ENCODE assay signal across 10 mouse cellular contexts in genomic region chr15:78848467-78848866, GRCm38 (mm10). TPM values are rescaled to one million over a fixed set of nuclear protein-coding genes. Genes with fewer than 3 reads are reported as not detected.
A peak's percentile ranks its signal among the peaks of the same experiment; 100 is the strongest.
DNase-seq lines count a peak whose midpoint lies in the region; ATAC-seq and TF ChIP-seq lines count a peak whose summit lies in the region.
"Had no signal": no experiment of that assay in that cellular context is flagged by ENCODE, and none has a peak within 500 bp of the region (broad histone marks: within the 10 kb centered on the region; RNA-seq: fewer than 3 reads in every experiment).

No protein-coding gene starts in this region.

- no peaks in the 10 kb centered on the region for H3K9me3 ChIP-seq in kidney, embryonic 15.5 days (replicated peaks)
- no peaks in the 10 kb centered on the region for H3K9me3 ChIP-seq in liver, embryonic 11.5 days (ENCODE audit: control insufficient read depth, low read length)
- H3K9me3 ChIP-seq: embryonic facial prominence, embryonic 13.5 days; neural tube, embryonic 13.5 days had no signal

- peak; percentile 87 for DNase-seq in kidney, adult 11 months
- DNase-seq in adrenal gland, postnatal 25 days: peak; percentile 85
- DNase-seq in kidney, adult 9 months: peak; percentile 95
- DNase-seq in liver, embryonic 11.5 days (ENCODE audit: low spot score): peak; percentile 74
- peak; percentile 77 for DNase-seq in ovary, postnatal 36 days (ENCODE audit: low spot score)
- peak; percentile 80 for DNase-seq in thymus, postnatal 0 days (ENCODE audit: low spot score)

- ATAC-seq in kidney, embryonic 15.5 days (replicated peaks; ENCODE audit: low FRiP score): no peak
- no peak for ATAC-seq in liver, embryonic 11.5 days (replicated peaks; ENCODE audit: low FRiP score)

- peaks cover 25% of the 10 kb centered on the region for H3K36me3 ChIP-seq in kidney, embryonic 15.5 days
- H3K36me3 ChIP-seq in liver, embryonic 11.5 days (ENCODE audit: control insufficient read depth, insufficient read depth, low read length): no peaks in the 10 kb centered on the region; the same call in none of the 2 replicates
- H3K36me3 ChIP-seq: neural tube, embryonic 13.5 days had no signal

- no peak overlapping the region for H3K4me2 ChIP-seq in kidney, embryonic 15.5 days
- no peak overlapping the region for H3K4me2 ChIP-seq in liver, embryonic 11.5 days
- H3K4me2 ChIP-seq: embryonic facial prominence, embryonic 13.5 days; neural tube, embryonic 13.5 days had no signal

- H3K4me1 ChIP-seq in kidney, embryonic 15.5 days: peaks cover 74% of the 10 kb centered on the region
- peaks cover 6% of the 10 kb centered on the region; the same call in 1 of the 2 replicates for H3K4me1 ChIP-seq in embryonic fibroblast, embryonic 13.5 days (ENCODE audit: control insufficient read depth, insufficient read depth, low read length)
- H3K4me1 ChIP-seq in liver, embryonic 11.5 days (replicated peaks; ENCODE audit: control insufficient read depth, insufficient read depth, low read length): peaks cover 33% of the 10 kb centered on the region

- H3K9ac ChIP-seq in kidney, embryonic 15.5 days: no peak overlapping the region
- no peak overlapping the region for H3K9ac ChIP-seq in liver, embryonic 11.5 days (ENCODE audit: low read depth, low read length)
- H3K9ac ChIP-seq: embryonic facial prominence, embryonic 13.5 days; neural tube, embryonic 13.5 days had no signal

- peaks cover 13% of the 10 kb centered on the region for H3K27me3 ChIP-seq in kidney, embryonic 15.5 days
- H3K27me3 ChIP-seq in liver, embryonic 11.5 days (replicated peaks; ENCODE audit: control insufficient read depth, insufficient read depth, low read length): peaks cover 10% of the 10 kb centered on the region
- H3K27me3 ChIP-seq: embryonic facial prominence, embryonic 13.5 days had no signal

- WGBS in kidney, embryonic 15.5 days: 32% methylated on average over 5 of the region's 5 CpGs
- WGBS in liver, embryonic 11.5 days: 28% methylated on average over 5 of the region's 5 CpGs

- no peak overlapping the region for H3K27ac ChIP-seq in kidney, embryonic 15.5 days
- H3K27ac ChIP-seq in embryonic fibroblast, embryonic 13.5 days (ENCODE audit: insufficient read depth, low read length): no peak overlapping the region
- H3K27ac ChIP-seq in liver, embryonic 11.5 days (ENCODE audit: low read depth, low read length): no peak overlapping the region
- H3K27ac ChIP-seq: embryonic facial prominence, embryonic 13.5 days; neural tube, embryonic 13.5 days had no signal

- TF ChIP-seq CTCF in embryonic fibroblast, embryonic 13.5 days (IDR thresholded peaks at IDR 0.05; ENCODE audit: borderline replicate concordance, insufficient read depth, low read length): peak; percentile 63; the same call in 1 of the 2 replicates

- TF ChIP-seq POLR2A in embryonic fibroblast, embryonic 13.5 days (IDR thresholded peaks at IDR 0.05; ENCODE audit: low read depth, low read length): no peak

- no peak overlapping the region for H3K4me3 ChIP-seq in kidney, embryonic 15.5 days (replicated peaks)
- no peak overlapping the region for H3K4me3 ChIP-seq in embryonic fibroblast, embryonic 13.5 days (ENCODE audit: insufficient read depth, low read length)
- no peak overlapping the region for H3K4me3 ChIP-seq in liver, embryonic 11.5 days (ENCODE audit: low read depth, low read length)
- H3K4me3 ChIP-seq: embryonic facial prominence, embryonic 13.5 days; neural tube, embryonic 13.5 days had no signal

RNA-seq across cellular contexts. Expression of gene Cdc42ep1, which starts 6.0 kb away (rescaled TPM):
- 46.2 and 51.1 TPM in 2 replicates for polyA plus RNA-seq in kidney, embryonic 15.5 days (2015; fragmentation: Nextera tagmentation; extraction: Ambion mirVana)
- 38.8 and 43.4 TPM in 2 replicates for total RNA-seq in adrenal gland, postnatal 25 days (2021)
- 26.1 and 30.9 TPM in 2 replicates for polyA plus RNA-seq in embryonic fibroblast, embryonic 13.5 days (2011; ENCODE audit: insufficient read length, low read depth, missing spikeins)
- polyA plus RNA-seq in liver, embryonic 11.5 days (2014; fragmentation: Nextera tagmentation; extraction: Ambion mirVana): 21.9 and 23.9 TPM in 2 replicates
- 3.9 and 4.0 TPM in 2 replicates for polyA plus RNA-seq in thymus, postnatal 0 days (2015; fragmentation: Nextera tagmentation; extraction: Ambion mirVana)

RNA-seq across cellular contexts. Expression of gene Lgals2, which starts 6.9 kb away (rescaled TPM):
- polyA plus RNA-seq in kidney, embryonic 15.5 days (2015; fragmentation: Nextera tagmentation; extraction: Ambion mirVana): 0.60 and 1.8 TPM in 2 replicates
- total RNA-seq in adrenal gland, postnatal 25 days (2021): not detected in 2 replicates
- not detected in 2 replicates for polyA plus RNA-seq in embryonic fibroblast, embryonic 13.5 days (2011; ENCODE audit: insufficient read length, low read depth, missing spikeins)
- polyA plus RNA-seq in liver, embryonic 11.5 days (2014; fragmentation: Nextera tagmentation; extraction: Ambion mirVana): 6.9 and 11.4 TPM in 2 replicates
- 3.3 and 5.1 TPM in 2 replicates for polyA plus RNA-seq in thymus, postnatal 0 days (2015; fragmentation: Nextera tagmentation; extraction: Ambion mirVana)
- polyA plus RNA-seq: embryonic facial prominence, embryonic 13.5 days; neural tube, embryonic 13.5 days had no signal

RNA-seq across cellular contexts. Expression of gene Gga1, which starts 28.5 kb away (rescaled TPM):
- 49.5 and 55.5 TPM in 2 replicates for polyA plus RNA-seq in kidney, embryonic 15.5 days (2015; fragmentation: Nextera tagmentation; extraction: Ambion mirVana)
- 58.1 and 61.5 TPM in 2 replicates for total RNA-seq in adrenal gland, postnatal 25 days (2021)
- 33.1 and 33.2 TPM in 2 replicates for polyA plus RNA-seq in embryonic fibroblast, embryonic 13.5 days (2011; ENCODE audit: insufficient read length, low read depth, missing spikeins)
- polyA plus RNA-seq in liver, embryonic 11.5 days (2014; fragmentation: Nextera tagmentation; extraction: Ambion mirVana): 40.8 and 43.0 TPM in 2 replicates
- 42.4 and 42.5 TPM in 2 replicates for polyA plus RNA-seq in thymus, postnatal 0 days (2015; fragmentation: Nextera tagmentation; extraction: Ambion mirVana)

RNA-seq across cellular contexts. Expression of gene Card10, which starts 45.6 kb away (rescaled TPM):
- polyA plus RNA-seq in kidney, embryonic 15.5 days (2015; fragmentation: Nextera tagmentation; extraction: Ambion mirVana): 9.1 and 9.5 TPM in 2 replicates
- 6.5 and 7.0 TPM in 2 replicates for total RNA-seq in adrenal gland, postnatal 25 days (2021)
- 5.9 and 6.4 TPM in 2 replicates for polyA plus RNA-seq in embryonic fibroblast, embryonic 13.5 days (2011; ENCODE audit: insufficient read length, low read depth, missing spikeins)
- 2.3 and 2.7 TPM in 2 replicates for polyA plus RNA-seq in liver, embryonic 11.5 days (2014; fragmentation: Nextera tagmentation; extraction: Ambion mirVana)
- polyA plus RNA-seq in thymus, postnatal 0 days (2015; fragmentation: Nextera tagmentation; extraction: Ambion mirVana): 2.6 and 2.8 TPM in 2 replicates

RNA-seq across cellular contexts. Expression of gene Gm49510, which starts 51.0 kb away (rescaled TPM):
- 0.14 and 0.60 TPM in 2 replicates for polyA plus RNA-seq in kidney, embryonic 15.5 days (2015; fragmentation: Nextera tagmentation; extraction: Ambion mirVana)
- total RNA-seq in adrenal gland, postnatal 25 days (2021): not detected in 2 replicates
- polyA plus RNA-seq in embryonic fibroblast, embryonic 13.5 days (2011; ENCODE audit: insufficient read length, low read depth, missing spikeins): 0.61 TPM in 1 of 2 replicates, not detected in the other
- 0.55 and 0.99 TPM in 2 replicates for polyA plus RNA-seq in liver, embryonic 11.5 days (2014; fragmentation: Nextera tagmentation; extraction: Ambion mirVana)
- 0.10 and 0.32 TPM in 2 replicates for polyA plus RNA-seq in thymus, postnatal 0 days (2015; fragmentation: Nextera tagmentation; extraction: Ambion mirVana)
- polyA plus RNA-seq: neural tube, embryonic 13.5 days had no signal
